Mouse (Mus musculus): ENCODE data around the gene Lgals3bp.

DNA sequence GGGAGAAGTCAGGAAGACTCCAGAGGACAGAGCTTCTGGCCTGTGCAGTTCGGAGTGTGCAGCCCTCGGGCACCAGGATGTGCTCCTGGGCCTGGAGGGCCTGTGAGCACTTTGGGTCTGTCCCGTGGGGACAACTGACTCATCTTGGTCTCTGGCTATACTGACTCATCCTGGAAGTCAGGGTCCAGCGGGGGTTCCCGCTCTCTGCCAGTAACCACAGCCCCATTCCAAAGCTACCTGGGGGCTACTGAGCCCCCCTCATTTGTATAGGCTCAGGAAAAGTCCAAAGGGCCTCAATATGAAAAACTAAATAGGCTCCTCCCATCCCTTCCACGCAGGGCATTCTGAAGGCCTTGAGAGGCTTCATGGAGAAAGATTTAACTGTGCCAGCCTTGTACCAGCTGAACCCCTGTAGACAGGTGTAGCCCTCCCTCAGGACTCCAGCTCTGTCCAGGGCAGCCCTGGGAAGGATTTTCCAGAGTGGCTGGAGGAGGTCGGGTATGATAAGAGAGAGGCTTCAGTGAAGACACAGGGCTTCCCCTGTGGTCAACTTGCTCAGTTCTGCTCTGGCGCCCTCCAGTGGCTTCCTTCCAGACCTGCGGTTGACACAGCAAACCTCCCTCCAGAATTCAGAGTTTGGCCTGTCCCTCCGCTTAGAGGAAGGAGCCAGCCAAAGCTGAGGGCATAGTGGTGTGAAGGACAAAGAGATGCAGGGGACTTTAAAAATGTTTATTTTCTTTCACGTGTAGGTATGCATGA, 22.5 kb downstream of the Lgals3bp start:
- peak; percentile 85 for TF ChIP-seq CTCF (IDR thresholded peaks at IDR 0.05; ENCODE audit: extremely low read depth, insufficient read depth, insufficient read length, insufficient replicate concordance)
- no peak for TF ChIP-seq POLR2A (IDR thresholded peaks at IDR 0.05; ENCODE audit: low read depth, low read length)
